Mouse (Mus musculus) urinary bladder, postnatal 4 days (tissue): ENCODE results near the gene Zcchc3.

Source experiments
- DNase-seq, 2 experiments: peaks; one replicate each; pipeline ENCODE4 v3.0.0; 2021 to 2022; ENCODE audit warnings: low spot score in 2 of 2

Zcchc3 gene

GRCm38 (mm10) chr2:152409781-152410180 lies 5.0 kb downstream of the Zcchc3 start:
- no peak for DNase-seq

GRCm38 (mm10) chr2:152406126-152406525 lies 8.7 kb downstream of the Zcchc3 start:
- DNase-seq = peak; percentile 96

- no peak for DNase-seq
Measured at GRCm38 (mm10) chr2:152399122-152399542, 15.7 kb downstream of the Zcchc3 start.

- peak; percentile 95 to 96 for DNase-seq
Measured at GRCm38 (mm10) chr2:152398691-152399090, 16.1 kb downstream of the Zcchc3 start.

- DNase-seq = peak; percentile 94 to 99
Measured at GRCm38 (mm10) chr2:152397680-152398435, 17.0 kb downstream of the Zcchc3 start, which contains the start of gene Sox12. Gene Sox12, minus strand, starts transcription at chr2:152398063.

GRCm38 (mm10) chr2:152397004-152397589 lies 17.7 kb downstream of the Zcchc3 start:
- DNase-seq = peak; percentile 78 to 84

- DNase-seq = peak; percentile 91 to 92
Measured at GRCm38 (mm10) chr2:152396110-152397003, 18.5 kb downstream of the Zcchc3 start.

- no peak for DNase-seq
Measured at GRCm38 (mm10) chr2:152395271-152395920, 19.4 kb downstream of the Zcchc3 start.

- DNase-seq = no peak
Measured at GRCm38 (mm10) chr2:152393225-152394017, 21.4 kb downstream of the Zcchc3 start.

- DNase-seq = no peak
Measured at GRCm38 (mm10) chr2:152392786-152393185, 22.0 kb downstream of the Zcchc3 start.

- DNase-seq = no peak
Measured at GRCm38 (mm10) chr2:152384191-152384590, 30.6 kb downstream of the Zcchc3 start.

- no peak for DNase-seq
Measured at GRCm38 (mm10) chr2:152376345-152376741, 38.5 kb downstream of the Zcchc3 start, which contains the start of gene Nrsn2. Gene Nrsn2, minus strand, starts transcription at chr2:152376638.

- DNase-seq = no peak
Measured at GRCm38 (mm10) chr2:152375652-152376344, 39.0 kb downstream of the Zcchc3 start.

GRCm38 (mm10) chr2:152373547-152373946 lies 41.3 kb downstream of the Zcchc3 start:
- DNase-seq = no peak

GRCm38 (mm10) chr2:152372661-152373060 lies 42.2 kb downstream of the Zcchc3 start:
- no peak for DNase-seq

GRCm38 (mm10) chr2:152372104-152372503 lies 42.7 kb downstream of the Zcchc3 start:
- DNase-seq = no peak

- DNase-seq = no peak
Measured at GRCm38 (mm10) chr2:152368532-152369140, 46.2 kb downstream of the Zcchc3 start.

GRCm38 (mm10) chr2:152367917-152368316 lies 46.9 kb downstream of the Zcchc3 start:
- DNase-seq = no peak

GRCm38 (mm10) chr2:152363245-152364147 lies 51.3 kb downstream of the Zcchc3 start:
- DNase-seq = peak; percentile 70 to 71
